Mouse (Mus musculus) midbrain, embryonic 15.5 days (tissue): ENCODE results near the gene Rab8a. TPM values are rescaled to one million over a fixed set of nuclear protein-coding genes. Genes with fewer than 3 reads are reported as not detected.

ENCODE experiments used
- ATAC-seq: fragments of 200-750 bp; cut with Nextera tagmentation; replicated peaks from 2 replicates; pipeline ENCODE4 v1.8.0; 2017; ENCODE audit warnings: moderate TSS enrichment
- H3K27ac ChIP-seq: fragments of 300-500 bp; sonication (generic); 2 replicates; pipeline ENCODE4 v1.5.1; 2015; ENCODE audit warnings: mild to moderate bottlenecking, inconsistent platforms
- H3K27me3 ChIP-seq: fragments of 300-500 bp; sonication (generic); replicated peaks from 2 replicates; pipeline ENCODE4 v1.6.1; 2015; ENCODE audit warnings: inconsistent platforms
- H3K36me3 ChIP-seq: fragments of 300-500 bp; sonication (generic); replicated peaks from 2 replicates; pipeline ENCODE4 v1.6.1; 2015; ENCODE audit warnings: inconsistent platforms
- H3K4me1 ChIP-seq: fragments of 300-500 bp; sonication (generic); 2 replicates; pipeline ENCODE4 v1.6.1; 2015; ENCODE audit warnings: inconsistent platforms
- H3K4me2 ChIP-seq: fragments of 300-500 bp; sonication (generic); 2 replicates; pipeline ENCODE4 v1.6.1; 2015; ENCODE audit warnings: inconsistent platforms, mild to moderate bottlenecking, moderate library complexity
- H3K4me3 ChIP-seq: fragments of 300-500 bp; sonication (generic); 2 replicates; pipeline ENCODE4 v1.5.1; 2015; ENCODE audit warnings: mild to moderate bottlenecking, inconsistent platforms
- H3K9ac ChIP-seq: fragments of 300-500 bp; sonication (generic); 2 replicates; pipeline ENCODE4 v1.6.1; 2015; ENCODE audit warnings: mild to moderate bottlenecking, inconsistent platforms
- H3K9me3 ChIP-seq: fragments of 300-500 bp; sonication (generic); 2 replicates; pipeline ENCODE4 v1.6.1; 2016; ENCODE audit warnings: inconsistent platforms
- WGBS: fragments of 180-500 bp; shearing (Covaris S2); methylation state at CpG from one replicate; pipeline ENCODE4 v1.1.7; 2015; ENCODE audit warnings: mixed read lengths; 5-methylcytosine and 5-hydroxymethylcytosine counted together
- polyA plus RNA-seq: library from polyadenylated mRNA; unstranded; fragments of >200 nt; fragmentation: Nextera tagmentation; extraction: Ambion mirVana; gene quantifications from 2 replicates; pipeline ENCODE4 v1.2.1, GENCODE M21; 2015

Gene Rab8a
- polyA plus RNA-seq, 1 experiment from 2014 or later: 88.8 TPM

DNA sequence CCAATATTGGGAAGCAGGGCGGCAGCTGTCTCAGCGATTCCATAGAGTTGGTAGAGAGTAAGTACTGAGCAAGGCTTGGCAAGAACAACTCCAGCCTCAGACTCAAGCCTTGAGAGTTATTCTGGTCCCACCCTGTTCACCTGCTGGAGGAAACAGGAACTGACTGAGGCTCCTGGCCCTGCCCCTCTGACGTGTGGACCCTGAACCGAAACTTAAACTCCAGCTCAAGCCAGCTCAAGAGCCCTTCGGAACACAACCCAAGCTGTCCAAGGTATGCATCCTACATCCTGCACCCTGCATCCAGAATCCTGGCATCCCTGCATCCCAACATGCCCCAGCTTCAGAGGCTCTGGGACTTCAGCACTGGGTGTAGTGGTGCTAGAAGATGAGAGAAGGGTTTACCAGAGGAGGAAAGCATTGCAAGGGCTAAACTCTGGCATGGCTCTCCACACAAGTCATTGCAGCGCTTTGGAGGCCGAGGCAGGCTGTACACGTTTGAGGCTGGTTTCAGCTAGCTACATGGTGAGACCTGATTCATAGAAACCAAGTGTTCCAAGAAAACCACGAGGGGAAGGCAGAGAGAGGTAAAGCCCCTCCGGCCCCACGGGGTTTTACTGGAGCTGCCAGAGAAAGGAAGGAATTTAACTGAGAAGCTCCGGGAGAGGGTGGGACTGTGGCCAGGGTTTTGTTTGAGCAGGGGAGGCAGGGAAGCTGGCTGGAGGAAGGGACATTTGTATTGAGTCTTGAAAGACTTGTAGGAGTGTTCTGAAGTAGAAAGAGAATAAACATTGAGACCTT, 28.6 kb downstream of the Rab8a start, which contains the start of gene Hsh2d:
Gene Hsh2d (plus strand): TSS at position 222 of the 798 bp plus-strand sequence.
- H3K4me2 ChIP-seq: no peak within 1 kb of the TSS
- no peak within 1 kb of the TSS for H3K27ac ChIP-seq
- WGBS: 69% methylated on average over 12 of the region's 12 CpGs
- no peak within 1 kb of the TSS for H3K9ac ChIP-seq
- no peaks in the 10 kb centered on the region for H3K36me3 ChIP-seq
- no peak within 1 kb of the TSS for H3K4me3 ChIP-seq
- H3K4me1 ChIP-seq: no peaks in the 10 kb centered on the region
- H3K9me3 ChIP-seq: no peaks in the 10 kb centered on the region
- ATAC-seq: no peak
- H3K27me3 ChIP-seq: no peaks in the 10 kb centered on the region

DNA sequence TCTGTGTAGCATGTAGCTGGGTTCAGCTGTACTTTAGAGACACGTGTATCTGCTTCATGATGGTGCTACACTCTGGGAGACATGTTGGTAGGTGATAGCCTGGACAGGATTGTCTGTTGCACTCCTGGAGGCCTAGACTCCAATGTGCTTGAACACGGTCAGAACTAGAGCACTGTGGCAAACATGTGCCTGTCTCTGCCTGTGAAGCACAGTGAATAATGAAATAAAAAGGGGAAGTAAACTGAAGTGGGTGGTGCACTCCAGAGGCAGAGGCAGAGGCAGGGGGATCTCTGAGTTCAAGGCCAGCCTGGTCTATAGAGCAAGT, 29.2 kb downstream of the Rab8a start:
- Histone ChIP-seq H3K9ac (no peak overlapping the region), H3K36me3 (no peaks in the 10 kb centered on the region), H3K27me3 (no peaks in the 10 kb centered on the region), H3K4me3 (no peak overlapping the region), H3K27ac (no peak overlapping the region), H3K9me3 (no peaks in the 10 kb centered on the region), H3K4me2 (no peak overlapping the region), H3K4me1 (no peaks in the 10 kb centered on the region)
- 82% methylated on average over 2 of the region's 2 CpGs for WGBS
- ATAC-seq: no peak

DNA sequence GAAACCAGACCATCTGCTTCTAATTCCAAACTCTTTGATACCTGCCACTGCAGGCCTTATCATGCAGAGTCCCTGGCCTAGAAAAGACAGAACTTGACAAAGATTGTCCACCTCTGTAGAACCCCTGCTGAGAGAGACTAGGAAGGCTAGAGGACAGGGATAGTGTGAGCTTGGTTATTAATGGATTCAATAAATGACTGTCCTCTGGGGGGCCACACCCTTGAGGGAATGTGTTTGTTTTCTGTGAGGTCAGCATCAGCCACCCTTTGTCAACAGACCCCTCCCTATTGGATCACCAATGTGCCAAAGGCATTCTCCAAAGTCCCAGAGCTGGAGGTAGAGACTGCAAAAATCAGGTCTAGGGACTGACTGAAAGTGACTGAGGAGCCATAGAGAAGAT, 31.1 kb downstream of the Rab8a start:
- no peak overlapping the region for H3K4me3 ChIP-seq
- H3K27ac ChIP-seq: no peak overlapping the region
- H3K4me1 ChIP-seq: no peaks in the 10 kb centered on the region
- no peak overlapping the region for H3K4me2 ChIP-seq
- H3K9ac ChIP-seq: no peak overlapping the region
- H3K36me3 ChIP-seq: no peaks in the 10 kb centered on the region
- no peak for ATAC-seq
- no peaks in the 10 kb centered on the region for H3K27me3 ChIP-seq
- no peaks in the 10 kb centered on the region for H3K9me3 ChIP-seq

DNA sequence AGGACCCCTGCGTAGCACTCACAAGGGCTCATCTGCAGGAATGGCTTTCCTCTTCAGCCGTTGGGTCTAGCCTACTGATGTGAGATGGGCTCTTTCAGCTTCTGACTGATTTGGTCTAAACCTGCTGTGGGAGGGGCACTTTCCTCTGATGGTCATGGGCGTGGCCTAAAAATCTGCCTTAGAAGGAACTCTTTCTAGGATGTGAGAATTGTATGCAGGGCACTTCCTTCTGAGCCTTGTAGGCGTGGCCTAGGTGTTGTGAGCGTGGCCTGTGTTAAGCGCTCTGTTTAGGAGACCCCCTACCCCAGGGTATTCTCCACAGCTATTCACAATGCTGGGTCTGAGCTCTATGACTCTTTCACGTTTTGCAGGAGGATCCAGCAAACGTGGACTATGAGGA, 37.0 kb downstream of the Rab8a start:
- peaks cover 7% of the 10 kb centered on the region; the same call in 1 of the 2 replicates for H3K9me3 ChIP-seq
- ATAC-seq: no peak
- 66% methylated on average over 8 of the region's 8 CpGs for WGBS

DNA sequence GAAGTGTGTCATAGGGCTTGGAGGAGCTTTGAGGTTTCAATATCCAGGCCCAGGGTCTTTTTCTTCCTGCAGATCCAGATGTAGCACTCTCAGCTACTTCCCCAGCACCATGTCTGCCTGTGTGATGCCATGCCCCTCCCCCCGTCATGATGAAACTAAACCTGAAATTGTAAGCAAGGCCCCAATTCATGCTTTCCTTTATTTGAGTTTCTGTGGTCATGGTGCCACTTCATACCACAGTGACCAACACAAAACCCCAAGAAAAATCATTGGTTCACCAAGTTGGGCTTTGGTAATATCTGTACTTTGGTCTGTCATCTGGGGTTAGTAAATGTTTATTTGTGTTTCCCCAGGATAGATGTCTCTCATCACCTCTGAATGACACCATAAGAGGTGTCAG, 47.6 kb downstream of the Rab8a start:
- H3K9ac ChIP-seq: no peak overlapping the region
- no peaks in the 10 kb centered on the region for H3K36me3 ChIP-seq
- H3K27ac ChIP-seq: no peak overlapping the region
- no peak for ATAC-seq
- no peak overlapping the region for H3K4me3 ChIP-seq
- H3K27me3 ChIP-seq: no peaks in the 10 kb centered on the region
- H3K4me1 ChIP-seq: no peaks in the 10 kb centered on the region
- H3K4me2 ChIP-seq: no peak overlapping the region
- WGBS: 75% methylated on average over 1 of the region's 1 CpGs
- peaks cover 3% of the 10 kb centered on the region; the same call in 1 of the 2 replicates for H3K9me3 ChIP-seq

More for the DNA sequence above, 37.0 kb downstream of the Rab8a start:
- Histone ChIP-seq H3K36me3 (no peaks in the 10 kb centered on the region), H3K4me3 (no peak overlapping the region), H3K4me1 (no peaks in the 10 kb centered on the region), H3K9ac (no peak overlapping the region), H3K27ac (no peak overlapping the region), H3K4me2 (no peak overlapping the region), H3K27me3 (no peaks in the 10 kb centered on the region)

DNA sequence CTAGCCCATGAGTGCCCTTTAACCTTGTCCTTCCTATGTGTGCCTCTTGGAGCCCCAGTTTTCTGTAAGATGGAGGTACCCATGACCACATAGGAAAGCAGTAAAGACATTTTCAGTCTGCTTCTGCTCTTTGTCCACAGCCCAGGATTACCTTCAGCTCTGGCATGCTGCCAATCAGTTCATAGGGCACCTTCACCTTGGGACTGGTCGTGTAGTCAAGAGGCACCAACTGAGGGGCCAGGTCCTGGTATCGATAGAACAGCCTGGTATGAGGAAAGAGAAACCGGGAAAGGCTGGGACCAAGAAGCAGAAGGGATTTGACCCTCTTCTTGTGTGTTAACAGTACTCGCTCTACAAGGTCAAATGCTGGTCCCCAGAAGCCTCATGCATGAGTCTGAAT, 49.2 kb downstream of the Rab8a start:
- Histone ChIP-seq H3K4me2 (no peak overlapping the region), H3K9me3 (no peaks in the 10 kb centered on the region), H3K36me3 (no peaks in the 10 kb centered on the region), H3K27ac (no peak overlapping the region), H3K4me3 (no peak overlapping the region), H3K27me3 (peaks cover 2% of the 10 kb centered on the region), H3K4me1 (no peaks in the 10 kb centered on the region), H3K9ac (no peak overlapping the region)
- no peak for ATAC-seq
- 86% methylated on average over 4 of the region's 4 CpGs for WGBS

DNA sequence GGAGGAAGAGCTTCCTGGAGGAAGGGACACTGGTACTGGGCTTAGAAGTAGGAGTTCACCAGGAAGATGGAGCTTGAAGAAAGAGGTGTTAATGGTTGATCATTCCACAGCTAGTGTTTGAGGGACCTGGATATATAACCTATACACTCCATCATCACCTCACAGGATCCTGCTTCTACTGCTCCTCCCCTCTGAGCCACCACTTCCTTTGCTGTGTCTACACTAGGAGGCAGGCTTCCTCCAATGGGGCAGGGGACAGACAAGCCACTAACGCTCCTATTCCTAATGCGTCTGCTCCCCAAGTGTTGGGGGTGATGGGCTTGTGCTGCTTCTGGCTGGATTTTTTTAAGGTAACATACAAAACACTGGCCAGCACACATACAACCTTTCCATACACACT, 49.7 kb downstream of the Rab8a start:
- H3K9me3 ChIP-seq: no peaks in the 10 kb centered on the region
- no peak overlapping the region for H3K9ac ChIP-seq
- no peak overlapping the region for H3K4me3 ChIP-seq
- 66% methylated on average over 2 of the region's 2 CpGs for WGBS
- ATAC-seq: no peak
- no peaks in the 10 kb centered on the region for H3K4me1 ChIP-seq
- no peaks in the 10 kb centered on the region for H3K36me3 ChIP-seq
- peaks cover 5% of the 10 kb centered on the region for H3K27me3 ChIP-seq
- H3K4me2 ChIP-seq: no peak overlapping the region
- H3K27ac ChIP-seq: no peak overlapping the region

DNA sequence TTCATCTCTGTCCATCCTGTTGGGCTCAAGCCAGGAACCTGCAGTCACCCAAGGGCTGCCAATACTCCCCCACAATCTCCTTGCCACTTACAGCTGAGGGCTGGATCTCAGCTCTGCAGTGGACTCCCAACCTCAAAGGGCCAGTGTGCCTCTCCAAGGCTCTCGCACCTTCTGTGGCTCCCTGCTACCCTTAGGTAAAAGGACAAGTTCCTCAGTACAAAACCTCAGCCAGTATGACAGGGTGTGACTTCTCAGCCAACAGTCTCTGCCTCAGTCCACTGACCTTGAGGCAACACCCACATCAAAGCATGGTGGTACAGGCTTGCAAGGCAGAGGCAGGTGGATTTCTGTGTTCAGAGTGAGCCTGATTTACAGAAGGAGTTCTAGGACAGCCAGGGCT, 50.8 kb downstream of the Rab8a start:
- no peak overlapping the region for H3K4me2 ChIP-seq
- no peak overlapping the region for H3K27ac ChIP-seq
- H3K9me3 ChIP-seq: no peaks in the 10 kb centered on the region
- H3K36me3 ChIP-seq: no peaks in the 10 kb centered on the region
- peaks cover 10% of the 10 kb centered on the region for H3K27me3 ChIP-seq
- no peaks in the 10 kb centered on the region for H3K4me1 ChIP-seq
- WGBS: 90% methylated on average over 1 of the region's 1 CpGs
- no peak overlapping the region for H3K9ac ChIP-seq
- no peak overlapping the region for H3K4me3 ChIP-seq
- ATAC-seq: no peak

DNA sequence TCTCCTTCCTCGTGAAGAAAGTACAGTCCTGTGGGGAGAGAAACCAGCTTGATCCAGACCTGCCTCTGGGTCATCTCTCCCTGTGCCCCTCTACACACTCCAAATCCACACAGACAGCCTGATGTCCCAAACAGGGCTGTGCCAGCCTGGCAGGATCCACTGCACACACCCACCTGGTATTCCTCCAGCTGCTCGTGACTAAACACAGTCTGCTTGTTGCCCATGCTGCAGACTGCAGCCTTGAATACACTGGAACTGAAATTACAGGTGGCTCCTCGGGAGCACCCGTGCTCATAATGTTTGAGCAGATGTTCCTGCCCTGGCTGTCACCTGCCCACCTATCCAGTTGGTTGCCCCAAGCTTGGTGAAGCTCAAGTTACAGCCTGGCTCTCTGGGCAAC, 51.8 kb downstream of the Rab8a start, which contains the start of gene Cib3:
Gene Cib3 (minus strand): TSS at position 87 of the 400 bp plus-strand sequence.
- no peak for ATAC-seq
- Histone ChIP-seq H3K4me3 (no peak within 1 kb of the TSS), H3K9me3 (no peaks in the 10 kb centered on the region), H3K27ac (no peak within 1 kb of the TSS), H3K4me1 (no peaks in the 10 kb centered on the region), H3K9ac (no peak within 1 kb of the TSS), H3K36me3 (no peaks in the 10 kb centered on the region), H3K27me3 (peaks cover 14% of the 10 kb centered on the region), H3K4me2 (no peak within 1 kb of the TSS)
- 56% methylated on average over 4 of the region's 4 CpGs for WGBS

DNA sequence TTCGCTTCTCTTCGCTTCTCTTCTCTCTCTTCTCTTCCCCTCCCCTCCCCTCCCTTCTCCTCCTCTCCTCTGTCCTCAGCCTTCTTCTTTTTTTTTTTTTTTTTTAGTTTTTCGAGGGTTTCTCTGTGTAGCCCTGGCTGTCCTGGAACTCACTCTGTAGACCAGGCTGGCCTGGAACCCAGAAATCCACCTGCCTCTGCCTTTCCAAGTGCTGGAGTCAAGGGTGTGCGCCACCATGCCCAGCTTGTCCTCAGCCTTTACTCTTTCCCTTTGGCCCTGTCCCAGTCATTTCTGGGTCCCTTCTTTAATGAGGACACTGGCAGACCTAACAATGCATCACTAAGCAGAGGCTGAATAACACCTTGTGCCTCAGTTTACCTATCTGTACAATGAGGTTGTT, 52.5 kb downstream of the Rab8a start, which contains the start of gene Gm11034:
Gene Gm11034 (minus strand): TSS at position 101 of the 400 bp plus-strand sequence.
- no peak within 1 kb of the TSS for H3K27ac ChIP-seq
- no peak within 1 kb of the TSS for H3K4me2 ChIP-seq
- H3K36me3 ChIP-seq: no peaks in the 10 kb centered on the region
- H3K27me3 ChIP-seq: peaks cover 14% of the 10 kb centered on the region
- H3K4me1 ChIP-seq: no peaks in the 10 kb centered on the region
- no peak for ATAC-seq
- no peak within 1 kb of the TSS for H3K4me3 ChIP-seq
- no peak within 1 kb of the TSS for H3K9ac ChIP-seq
- no peaks in the 10 kb centered on the region for H3K9me3 ChIP-seq
- 81% methylated on average over 4 of the region's 4 CpGs for WGBS

DNA sequence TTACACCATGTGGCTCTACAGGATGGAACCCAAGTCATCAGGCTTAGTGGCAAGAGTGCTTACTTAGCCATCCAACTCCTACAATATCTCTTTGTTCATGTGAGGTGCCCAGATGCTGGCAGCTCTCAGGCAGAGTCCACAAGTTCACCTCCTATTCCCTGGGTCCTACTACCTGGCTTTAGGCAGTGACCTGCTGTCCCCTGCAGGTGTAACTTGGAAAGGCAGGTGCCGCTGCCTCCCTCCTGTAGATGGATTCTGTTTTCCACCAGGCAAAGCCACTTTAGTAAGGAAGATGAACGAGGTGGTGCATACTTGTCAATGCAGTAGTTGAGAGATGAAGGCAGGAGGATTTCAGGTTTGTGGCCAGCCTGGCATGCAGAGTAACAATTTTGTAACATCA, 54.1 kb downstream of the Rab8a start:
- Histone ChIP-seq H3K4me2 (no peak overlapping the region), H3K9ac (no peak overlapping the region), H3K36me3 (no peaks in the 10 kb centered on the region), H3K4me1 (no peaks in the 10 kb centered on the region), H3K4me3 (no peak overlapping the region), H3K27ac (no peak overlapping the region), H3K9me3 (no peaks in the 10 kb centered on the region), H3K27me3 (peaks cover 14% of the 10 kb centered on the region)
- ATAC-seq: no peak
- WGBS: 57% methylated on average over 2 of the region's 2 CpGs

DNA sequence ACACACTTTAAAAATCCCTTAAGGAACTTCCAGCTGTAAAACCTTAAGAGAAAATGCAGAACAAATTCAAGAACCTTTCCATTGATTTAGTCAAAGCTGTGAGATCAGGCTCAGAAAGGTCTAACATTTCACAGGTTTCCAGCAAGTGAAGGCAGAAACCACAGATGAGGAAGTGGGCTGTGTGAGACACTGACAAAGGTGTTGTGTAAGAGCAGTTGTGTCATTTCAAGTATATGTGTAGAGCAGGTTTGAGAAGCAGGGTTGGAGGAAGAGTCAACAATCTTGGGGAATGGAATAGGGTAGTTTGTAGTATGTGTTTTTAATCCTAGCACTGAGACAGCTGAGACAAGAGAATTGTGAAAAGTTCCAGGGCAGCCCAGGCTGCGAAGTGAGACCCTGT, 54.9 kb downstream of the Rab8a start:
- Histone ChIP-seq H3K4me3 (no peak overlapping the region), H3K4me1 (peaks cover 7% of the 10 kb centered on the region), H3K4me2 (no peak overlapping the region), H3K9ac (no peak overlapping the region), H3K27ac (no peak overlapping the region), H3K36me3 (no peaks in the 10 kb centered on the region), H3K9me3 (no peaks in the 10 kb centered on the region), H3K27me3 (peaks cover 14% of the 10 kb centered on the region)
- ATAC-seq: no peak
- 38% methylated on average over 1 of the region's 1 CpGs for WGBS
